Comparison of ENCODE assay signal across 8 mouse cellular contexts in the genomic region with DNA sequence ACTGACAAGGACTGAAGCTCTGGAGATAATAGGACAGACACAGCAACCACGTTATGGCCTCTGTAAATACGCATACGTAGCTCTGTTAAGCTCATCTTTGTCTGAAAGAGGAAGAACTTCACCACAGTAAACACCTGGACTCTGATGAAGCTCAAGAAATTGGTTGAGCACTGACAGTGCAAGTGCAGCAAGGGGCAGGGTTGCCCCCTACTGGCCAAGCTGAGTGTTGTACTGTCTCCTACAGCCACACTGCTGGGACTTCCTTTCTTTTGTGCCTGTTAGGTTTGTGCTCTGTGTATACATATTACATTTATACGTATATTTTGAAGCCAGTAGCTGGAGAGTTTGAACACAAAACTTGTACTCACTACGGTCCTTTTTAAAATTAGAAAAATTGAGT. TPM values are rescaled to one million over a fixed set of nuclear protein-coding genes. Genes with fewer than 3 reads are reported as not detected.
DNase-seq lines count a peak whose midpoint lies in the region; ATAC-seq lines count a peak whose summit lies in the region.
"Had no signal": no experiment of that assay in that cellular context is flagged by ENCODE, and none has a peak within 500 bp of the region (broad histone marks: within the 10 kb centered on the region; RNA-seq: fewer than 3 reads in every experiment).

No protein-coding gene starts in this region.

- 43% methylated on average over 5 of the region's 5 CpGs for WGBS in kidney, embryonic 15.5 days

- no peak for ATAC-seq in kidney, embryonic 15.5 days (replicated peaks; ENCODE audit: low FRiP score)
- no peak for ATAC-seq in erythroblast, adult 5-6 weeks (replicated peaks; ENCODE audit: low FRiP score, poor library complexity, severe bottlenecking)

- H3K27ac ChIP-seq in kidney, embryonic 15.5 days, result no peak overlapping the region
- H3K27ac ChIP-seq: limb, embryonic 15.5 days had no signal

- H3K4me2 ChIP-seq in kidney, embryonic 15.5 days, result no peak overlapping the region
- H3K4me2 ChIP-seq: limb, embryonic 15.5 days had no signal

- H3K4me1 ChIP-seq in kidney, embryonic 15.5 days, result no peaks in the 10 kb centered on the region
- H3K4me1 ChIP-seq: limb, embryonic 15.5 days had no signal

- no peaks in the 10 kb centered on the region for H3K36me3 ChIP-seq in kidney, embryonic 15.5 days
- H3K36me3 ChIP-seq: limb, embryonic 15.5 days had no signal

- DNase-seq in kidney, adult 18-20 months, result peak; percentile 8
- DNase-seq in urinary bladder, postnatal 36 days (ENCODE audit: low spot score in 2 of 2), result peak; percentile 7 to 9
- DNase-seq in urinary bladder, postnatal 25 days (ENCODE audit: low spot score), result no peak
- peak; percentile 2 for DNase-seq in c-Kit-positive CD71-negative TER-119-negative erythroid progenitor cells, embryonic 14.5 days (ENCODE audit: low read depth)
- DNase-seq in lung, postnatal 14 days, result peak; percentile 13

- no peak overlapping the region for H3K9ac ChIP-seq in kidney, embryonic 15.5 days
- H3K9ac ChIP-seq: limb, embryonic 15.5 days had no signal

- no peaks in the 10 kb centered on the region for H3K9me3 ChIP-seq in kidney, embryonic 15.5 days (replicated peaks)
- H3K9me3 ChIP-seq: limb, embryonic 15.5 days had no signal

- no peak overlapping the region for H3K4me3 ChIP-seq in kidney, embryonic 15.5 days (replicated peaks)
- H3K4me3 ChIP-seq: limb, embryonic 15.5 days had no signal

- H3K27me3 ChIP-seq in kidney, embryonic 15.5 days, result no peaks in the 10 kb centered on the region
- H3K27me3 ChIP-seq: limb, embryonic 15.5 days had no signal

RNA-seq across cellular contexts. Expression of a gene that starts 26.6 kb away (rescaled TPM):
- polyA plus RNA-seq in kidney, embryonic 15.5 days (2015; fragmentation: Nextera tagmentation; extraction: Ambion mirVana), result not detected in 2 replicates
- not detected in 2 replicates for total RNA-seq in erythroblast, adult 5-6 weeks (2015; ENCODE audit: low replicate concordance)
- not detected in 2 replicates for total RNA-seq in erythroblast, adult 5-6 weeks (2017; ENCODE audit: low replicate concordance)
- polyA plus RNA-seq: limb, embryonic 15.5 days had no signal

RNA-seq across cellular contexts. Expression of a gene that starts 53.6 kb away (rescaled TPM):
- polyA plus RNA-seq in kidney, embryonic 15.5 days (2015; fragmentation: Nextera tagmentation; extraction: Ambion mirVana), result 10.2 and 11.3 TPM in 2 replicates
- not detected in 2 replicates for total RNA-seq in erythroblast, adult 5-6 weeks (2015; ENCODE audit: low replicate concordance)
- total RNA-seq in erythroblast, adult 5-6 weeks (2017; ENCODE audit: low replicate concordance), result not detected in 2 replicates
